Mouse (Mus musculus): ENCODE results near the gene Ak3.
A peak's percentile ranks its signal among the peaks of the same experiment; 100 is the strongest.

Gene Ak3

DNA sequence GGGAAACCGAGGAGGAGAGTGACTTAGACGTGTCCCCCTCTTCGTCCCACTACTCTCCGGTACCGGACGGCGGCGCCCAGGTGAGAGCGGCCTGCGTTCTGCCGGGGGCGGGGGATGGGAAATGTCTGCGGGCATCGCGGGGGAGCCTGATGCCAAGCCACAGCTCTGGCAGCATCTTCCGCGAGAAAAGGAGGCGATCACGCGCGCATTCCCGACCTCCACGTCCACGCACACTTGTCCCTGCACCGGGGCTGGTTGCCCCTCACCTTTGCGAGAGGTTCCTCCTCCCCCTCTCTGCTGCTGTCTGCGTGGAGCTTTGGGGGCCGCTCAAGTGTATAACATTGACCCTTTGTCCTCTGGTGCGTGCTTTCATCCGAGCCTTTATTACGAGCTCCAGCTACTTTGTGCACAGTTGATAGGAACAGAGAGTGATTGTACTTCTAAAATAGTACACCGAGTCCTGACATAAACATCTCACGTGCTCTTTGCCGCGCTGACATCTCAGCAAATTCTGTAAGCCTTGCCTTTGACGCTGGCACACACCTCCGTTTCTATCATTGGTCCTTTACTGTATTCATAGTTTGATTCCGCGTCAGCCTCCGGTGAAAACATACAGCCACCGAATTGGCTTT, 57.1 kb downstream of the Ak3 start:
- DNase-seq: peak; percentile 34

DNA sequence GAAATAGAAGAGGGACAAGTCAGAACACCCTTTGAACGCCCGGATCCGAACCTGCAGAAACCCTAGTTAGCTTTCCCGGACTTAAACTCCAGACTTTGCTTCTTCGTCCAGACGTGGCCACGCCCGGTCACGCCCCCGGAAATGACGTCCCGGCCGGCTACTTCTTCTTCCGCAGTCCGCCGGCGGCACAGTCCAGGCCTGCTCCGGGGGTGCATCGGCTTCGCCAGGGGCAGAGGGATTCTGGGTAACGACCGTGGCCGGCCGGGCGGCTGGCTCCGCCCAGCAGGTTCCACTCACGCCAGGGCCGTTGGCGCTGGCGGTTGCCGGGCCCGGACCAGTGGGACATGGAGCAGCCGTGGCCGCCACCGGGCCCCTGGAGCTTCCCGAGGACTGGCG, 57.6 kb downstream of the Ak3 start, which contains the start of gene Cdc37l1:
Gene Cdc37l1 (plus strand): TSS at position 159 of the 396 bp plus-strand sequence.
- DNase-seq: peak; percentile 96

- no peak for DNase-seq
These were observed 58.2 kb downstream of the Ak3 start for GRCm38 (mm10) chr19:28989515-28989914.

DNA sequence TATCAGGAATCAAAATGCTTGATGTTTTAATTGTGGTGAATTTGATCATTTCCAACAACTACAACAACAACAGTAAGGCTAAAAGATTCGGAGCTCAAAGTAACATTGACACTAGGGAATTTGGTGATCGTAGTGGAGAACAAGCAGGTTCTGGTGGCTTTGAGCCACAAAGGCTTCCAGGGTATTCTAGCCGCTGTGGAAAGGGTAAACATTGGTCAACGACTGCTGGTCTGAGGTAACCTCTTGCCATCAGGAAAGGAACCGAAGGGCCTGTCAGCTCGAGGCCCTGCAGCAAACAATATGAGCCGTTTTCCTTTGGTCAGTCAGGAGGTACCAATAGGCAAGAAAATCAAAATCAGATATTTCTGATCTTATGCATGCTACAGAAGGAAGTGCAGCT, 65.1 kb downstream of the Ak3 start:
- DNase-seq: no peak

DNA sequence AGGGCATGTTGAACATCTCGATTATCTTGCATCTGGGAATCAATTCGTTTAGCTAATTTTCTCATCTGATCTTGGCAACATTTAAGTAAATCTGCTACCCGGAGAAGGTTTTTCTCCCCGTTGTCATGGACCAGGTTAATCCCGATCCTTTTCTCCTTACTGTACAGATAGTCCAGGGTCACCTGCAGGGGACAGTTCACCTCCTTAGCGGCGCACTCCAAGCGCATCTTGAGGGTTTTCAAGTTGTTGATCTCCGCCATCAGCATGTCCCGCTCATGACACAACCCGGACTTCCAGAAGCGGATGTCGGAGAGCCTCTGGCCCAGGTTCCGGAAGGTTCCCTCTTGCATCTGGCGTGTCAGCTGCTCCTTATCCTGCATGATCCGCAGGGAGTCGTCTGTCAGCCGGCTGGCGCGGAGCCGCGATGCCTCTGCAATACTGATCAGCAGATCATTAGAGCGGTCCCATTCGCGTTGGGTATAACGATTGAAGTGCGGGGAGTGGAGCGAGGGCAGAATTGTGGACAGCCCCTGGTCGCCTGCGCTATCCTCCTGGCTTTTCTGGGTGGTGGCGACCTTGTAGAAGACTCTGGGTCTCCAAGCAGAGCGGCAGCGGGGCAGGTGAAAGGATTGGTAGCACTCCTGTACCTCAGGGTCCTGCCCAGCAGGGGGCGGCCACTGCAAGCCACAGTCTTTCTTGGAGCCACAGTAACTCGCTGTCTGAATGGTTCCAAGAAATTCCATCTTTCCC, 72.7 kb downstream of the Ak3 start:
- peak; percentile 81 for DNase-seq
